Mouse (Mus musculus) cerebellum, postnatal 14 days (tissue): ENCODE data around the gene B3gat2.

Experiments
- DNase-seq, 2 experiments: peaks; one replicate each; pipeline ENCODE4 v3.0.0; 2021; ENCODE audit warnings: mixed read lengths in 2 of 2

The B3gat2 gene

GRCm38 (mm10) chr1:23761502-23762135 lies at the start of gene B3gat2:
B3gat2 (plus strand) TSS chr1:23761753.
- DNase-seq = peak; percentile 71 to 77

- no peak for DNase-seq
These were observed 41.2 kb upstream of the B3gat2 start for GRCm38 (mm10) chr1:23720326-23720725.

GRCm38 (mm10) chr1:23721036-23721435 lies 40.5 kb upstream of the B3gat2 start:
- no peak for DNase-seq

- no peak for DNase-seq
These were observed 38.8 kb upstream of the B3gat2 start for GRCm38 (mm10) chr1:23722469-23723372.

- no peak for DNase-seq
These were observed 30.2 kb upstream of the B3gat2 start for GRCm38 (mm10) chr1:23731324-23731723.

- DNase-seq = no peak
These were observed 10.6 kb upstream of the B3gat2 start for GRCm38 (mm10) chr1:23750864-23751532.

- no peak for DNase-seq
These were observed 8.5 kb upstream of the B3gat2 start for GRCm38 (mm10) chr1:23753091-23753490.

GRCm38 (mm10) chr1:23753591-23753990 lies 8.0 kb upstream of the B3gat2 start:
- no peak for DNase-seq

GRCm38 (mm10) chr1:23754340-23754739 lies 7.2 kb upstream of the B3gat2 start:
- no peak for DNase-seq

GRCm38 (mm10) chr1:23754967-23755366 lies 6.6 kb upstream of the B3gat2 start:
- no peak for DNase-seq

- peak; percentile 67 for DNase-seq
These were observed 659 bp downstream of the B3gat2 start for GRCm38 (mm10) chr1:23762136-23762687.

GRCm38 (mm10) chr1:23762782-23763630 lies 1.5 kb downstream of the B3gat2 start:
- peak; percentile 99 to 100 for DNase-seq

GRCm38 (mm10) chr1:23763726-23764125 lies 2.2 kb downstream of the B3gat2 start:
- peak; percentile 32 to 34 for DNase-seq

- DNase-seq = peak; percentile 22 to 29
These were observed 3.2 kb downstream of the B3gat2 start for GRCm38 (mm10) chr1:23764710-23765109.

- no peak for DNase-seq
These were observed 11.5 kb downstream of the B3gat2 start for GRCm38 (mm10) chr1:23773039-23773438.

GRCm38 (mm10) chr1:23792737-23793533 lies 31.4 kb downstream of the B3gat2 start:
- peak; percentile 71 to 85 for DNase-seq

GRCm38 (mm10) chr1:23798306-23798705 lies 36.8 kb downstream of the B3gat2 start:
- DNase-seq = peak; percentile 31 to 47

GRCm38 (mm10) chr1:23821615-23822014 lies 60.1 kb downstream of the B3gat2 start:
- peak; percentile 67 to 80 for DNase-seq

- peak; percentile 84 to 86 for DNase-seq
These were observed 65.6 kb downstream of the B3gat2 start for GRCm38 (mm10) chr1:23826887-23827758.

- DNase-seq = no peak
These were observed 72.7 kb downstream of the B3gat2 start for GRCm38 (mm10) chr1:23834246-23834645.
